In genomic region chr15:86932345-86933075, GRCm38 (mm10) we compare ENCODE assay signal across 11 mouse cellular contexts.
DNase-seq lines count a peak whose midpoint lies in the region; ATAC-seq and TF ChIP-seq lines count a peak whose summit lies in the region.
"Had no signal": no experiment of that assay in that cellular context is flagged by ENCODE, and none has a peak within 500 bp of the region (broad histone marks: within the 10 kb centered on the region; RNA-seq: fewer than 3 reads in every experiment).

No protein-coding gene starts in this region.

- no peak overlapping the region for H3K9ac ChIP-seq in midbrain, embryonic 13.5 days (replicated peaks)
- no peak overlapping the region for H3K9ac ChIP-seq in midbrain, postnatal 0 days (replicated peaks; ENCODE audit: low read length, poor library complexity, severe bottlenecking)
- H3K9ac ChIP-seq in neural tube, embryonic 11.5 days (ENCODE audit: low read length), result no peak overlapping the region
- H3K9ac ChIP-seq: liver, embryonic 14.5 days had no signal

- 45% methylated on average over 15 of the region's 15 CpGs for WGBS in midbrain, embryonic 13.5 days
- 45% methylated on average over 15 of the region's 15 CpGs for WGBS in midbrain, postnatal 0 days
- WGBS in neural tube, embryonic 11.5 days, result 60% methylated on average over 15 of the region's 15 CpGs

- peak; percentile 56; the same call in 1 of the 2 replicates for ATAC-seq in midbrain, embryonic 13.5 days
- ATAC-seq in midbrain, postnatal 0 days (ENCODE audit: low FRiP score), result no peak
- no peak for ATAC-seq in neural tube, embryonic 11.5 days (ENCODE audit: insufficient read depth, low FRiP score, low TSS enrichment)
- no peak for ATAC-seq in cerebellum, adult (ENCODE audit: insufficient number of reproducible peaks, low FRiP score, low TSS enrichment)
- ATAC-seq: intestine, embryonic 16.5 days had no signal

- intact Hi-C loops in heart, postnatal 14 days (cut with DNase I), result no loop called here

- no peak overlapping the region for H3K4me2 ChIP-seq in midbrain, embryonic 13.5 days (replicated peaks)
- no peak overlapping the region for H3K4me2 ChIP-seq in midbrain, postnatal 0 days (ENCODE audit: low read depth, low read length, poor library complexity, severe bottlenecking)
- no peak overlapping the region for H3K4me2 ChIP-seq in neural tube, embryonic 11.5 days (ENCODE audit: low read depth)

- H3K27me3 ChIP-seq in midbrain, embryonic 13.5 days, result 0 out of 2 replicates have a peak, but pooled peaks cover 2% of the 10 kb centered on the region
- H3K27me3 ChIP-seq in midbrain, postnatal 0 days (ENCODE audit: insufficient read depth, low read length), result no peaks in the 10 kb centered on the region
- H3K27me3 ChIP-seq in neural tube, embryonic 11.5 days (ENCODE audit: control insufficient read depth, insufficient read depth, low read length), result no peaks in the 10 kb centered on the region

- H3K4me3 ChIP-seq in midbrain, embryonic 13.5 days (replicated peaks), result no peak overlapping the region
- no peak overlapping the region for H3K4me3 ChIP-seq in midbrain, postnatal 0 days (ENCODE audit: low read depth, low read length)
- no peak overlapping the region for H3K4me3 ChIP-seq in neural tube, embryonic 11.5 days (ENCODE audit: low read depth, low read length)

- DNase-seq in heart, postnatal 14 days, result peak; percentile 12 to 41
- DNase-seq in heart, adult 9 months (ENCODE audit: low spot score in 2 of 2), result no peak
- no peak for DNase-seq in midbrain, postnatal 0 days (ENCODE audit: low spot score)
- peak; percentile 1 for DNase-seq in c-Kit-positive CD71-positive TER-119-negative erythroid progenitor cells, embryonic 14.5 days (ENCODE audit: low read depth)
- peak; percentile 42 for DNase-seq in neural tube, embryonic 11.5 days (ENCODE audit: low spot score)
- DNase-seq in cerebellum, adult 9-11 months, result no peak
- DNase-seq: cerebellum, adult 2 months had no signal

- H3K36me3 ChIP-seq in midbrain, embryonic 13.5 days, result no peaks in the 10 kb centered on the region
- H3K36me3 ChIP-seq in midbrain, postnatal 0 days (ENCODE audit: insufficient read depth, low read length), result no peaks in the 10 kb centered on the region
- no peaks in the 10 kb centered on the region for H3K36me3 ChIP-seq in neural tube, embryonic 11.5 days (ENCODE audit: control insufficient read depth, insufficient read depth, low read length)

- H3K4me1 ChIP-seq in midbrain, embryonic 13.5 days (replicated peaks), result peaks cover 10% of the 10 kb centered on the region; the same call in 1 of the 2 replicates
- 0 out of 2 replicates have a peak, but pooled peaks cover 2% of the 10 kb centered on the region for H3K4me1 ChIP-seq in midbrain, postnatal 0 days (ENCODE audit: insufficient read depth, low read length)
- H3K4me1 ChIP-seq in neural tube, embryonic 11.5 days (ENCODE audit: control insufficient read depth, insufficient read depth, low read length), result no peaks in the 10 kb centered on the region

- no peaks in the 10 kb centered on the region for H3K9me3 ChIP-seq in midbrain, embryonic 13.5 days
- no peaks in the 10 kb centered on the region for H3K9me3 ChIP-seq in midbrain, postnatal 0 days (ENCODE audit: low read length)
- H3K9me3 ChIP-seq in neural tube, embryonic 11.5 days (ENCODE audit: control insufficient read depth, low read length), result no peaks in the 10 kb centered on the region

- no peak for TF ChIP-seq CTCF in midbrain, postnatal 0 days (IDR thresholded peaks at IDR 0.05)

- peak overlapping the region; percentile 25; the same call in 1 of the 2 replicates for H3K27ac ChIP-seq in midbrain, embryonic 13.5 days
- no peak overlapping the region for H3K27ac ChIP-seq in midbrain, postnatal 0 days (ENCODE audit: low read depth, low read length)
- no peak overlapping the region for H3K27ac ChIP-seq in neural tube, embryonic 11.5 days (ENCODE audit: low read depth, low read length)
- H3K27ac ChIP-seq: liver, embryonic 14.5 days had no signal

Comparison
In these comparisons a context has a peak if more than half of its experiments do, and no peak if none do; other contexts are left out.
1. DNase-seq: peak in heart, postnatal 14 days (2 of 2), c-Kit-positive CD71-positive TER-119-negative erythroid progenitor cells, embryonic 14.5 days (single experiment) and neural tube, embryonic 11.5 days (single experiment); none in heart, adult 9 months (0 of 2), midbrain, postnatal 0 days (single experiment) and cerebellum, adult 9-11 months (single experiment).